Mouse (Mus musculus) left cerebral cortex, postnatal 36 days (tissue): ENCODE measurements at regions not wholly inside any gene's neighbourhood (a gene's known extent, or its start where the extent isn't known, plus 50 kb on each side); places are given as distances from the start of the nearest gene placed in this dataset.

ENCODE experiments used
- DNase-seq, 2 experiments: peaks; one replicate each; pipeline ENCODE4 v3.0.0; 2021 to 2022; ENCODE audit warnings: low spot score in 2 of 2, mixed read lengths in 1 of 2
- intact Hi-C: fragments of 180-260 bp; cut with DNase I; formaldehyde crosslinking; loops from one replicate; pipeline ENCODE4 v1.15.1; 2025

DNA sequence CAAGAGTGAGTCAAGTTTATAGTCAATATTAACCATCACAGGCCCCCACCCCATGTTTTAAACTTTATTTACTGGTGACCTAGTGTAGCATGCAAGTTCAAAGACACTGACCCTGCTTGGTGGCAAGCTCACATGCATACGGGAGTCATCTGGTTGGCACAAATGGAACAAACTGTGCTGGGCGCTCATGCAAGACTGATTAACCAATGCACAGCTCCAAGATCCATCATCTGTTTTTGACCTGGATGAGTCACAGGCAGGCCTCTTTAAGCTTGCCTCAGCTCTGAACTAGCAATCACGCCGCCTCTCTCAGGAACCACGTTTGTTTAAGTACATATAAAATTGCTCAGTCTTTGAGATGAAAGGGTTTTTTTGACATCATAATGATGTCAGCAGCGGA is 313.1 kb downstream of the Irs2 start:
- DNase-seq = no peak
- intact Hi-C loops = no loop called here

- DNase-seq = no peak
- intact Hi-C loops = no loop called here
Observed at GRCm38 (mm10) chr8:10690659-10691058, 317.6 kb downstream of the Irs2 start.

GRCm38 (mm10) chr8:10689881-10690280 is 318.4 kb downstream of the Irs2 start:
- intact Hi-C loops = no loop called here
- no peak for DNase-seq

- intact Hi-C loops = no loop called here
- DNase-seq = no peak
Observed at GRCm38 (mm10) chr8:10687867-10688561, 320.2 kb downstream of the Irs2 start.
